Mouse (Mus musculus) kidney, postnatal 0 days (tissue): ENCODE measurements around the gene Sgms1. TPM values are rescaled to one million over a fixed set of nuclear protein-coding genes. Genes with fewer than 3 reads are reported as not detected.

ENCODE experiments used
- ATAC-seq: fragments of 200-750 bp; cut with Nextera tagmentation; replicated peaks from 2 replicates; pipeline ENCODE4 v1.8.0; 2017; ENCODE audit warnings: low read depth, moderate number of reproducible peaks, moderate TSS enrichment, moderate library complexity; ENCODE audit not compliant: low FRiP score
- DNase-seq: peaks from one replicate; pipeline ENCODE4 v3.0.0-alpha.2; 2016; ENCODE audit warnings: low spot score
- H3K27ac ChIP-seq: fragments of 300-500 bp; sonication (generic); 2 replicates; pipeline ENCODE4 v1.5.1; 2014; ENCODE audit warnings: mild to moderate bottlenecking
- H3K27me3 ChIP-seq: fragments of 300-500 bp; sonication (generic); 2 replicates; pipeline ENCODE4 v1.6.1; 2014; ENCODE audit warnings: low read length, mixed read lengths; ENCODE audit not compliant: insufficient read depth
- H3K36me3 ChIP-seq: fragments of 300-500 bp; sonication (generic); 2 replicates; pipeline ENCODE4 v1.6.1; 2014; ENCODE audit warnings: low read length, mixed read lengths; ENCODE audit not compliant: insufficient read depth
- H3K4me1 ChIP-seq: fragments of 300-500 bp; sonication (generic); replicated peaks from 2 replicates; pipeline ENCODE4 v1.6.1; 2014; ENCODE audit warnings: antibody characterized with exemption, low read length, mixed read lengths; ENCODE audit not compliant: insufficient read depth
- H3K4me2 ChIP-seq: fragments of 300-500 bp; sonication (generic); 2 replicates; pipeline ENCODE4 v1.6.1; 2014; ENCODE audit warnings: mild to moderate bottlenecking, low read length, moderate library complexity, mixed read lengths
- H3K4me3 ChIP-seq: fragments of 300-500 bp; sonication (generic); replicated peaks from 2 replicates; pipeline ENCODE4 v1.5.1; 2014; ENCODE audit warnings: low read depth, low read length
- H3K9ac ChIP-seq: fragments of 300-500 bp; sonication (generic); 2 replicates; pipeline ENCODE4 v1.6.1; 2014; ENCODE audit warnings: low read depth, low read length
- H3K9me3 ChIP-seq: fragments of 300-500 bp; sonication (generic); replicated peaks from 2 replicates; pipeline ENCODE4 v1.6.1; 2016; ENCODE audit warnings: low read length, inconsistent platforms, mixed read lengths
- CTCF ChIP-seq: IDR thresholded peaks from 2 replicates; pipeline ENCODE4 v1.5.1; 2016; ENCODE audit warnings: antibody characterized with exemption, low read depth, mild to moderate bottlenecking, moderate library complexity
- WGBS: fragments of 180-500 bp; shearing (Covaris S2); extraction: QIAGEN DNeasy Blood & Tissue Kit; methylation state at CpG from one replicate; pipeline ENCODE4 v1.1.7; 2014; 5-methylcytosine and 5-hydroxymethylcytosine counted together
- polyA plus RNA-seq: library from polyadenylated mRNA; unstranded; fragments of >200 nt; fragmentation: Nextera tagmentation; extraction: Ambion mirVana; gene quantifications from 2 replicates; pipeline ENCODE4 v1.2.1, GENCODE M21; 2015

Sgms1 gene
- polyA plus RNA-seq, 1 experiment from 2014 or later = 42.4 TPM

DNA sequence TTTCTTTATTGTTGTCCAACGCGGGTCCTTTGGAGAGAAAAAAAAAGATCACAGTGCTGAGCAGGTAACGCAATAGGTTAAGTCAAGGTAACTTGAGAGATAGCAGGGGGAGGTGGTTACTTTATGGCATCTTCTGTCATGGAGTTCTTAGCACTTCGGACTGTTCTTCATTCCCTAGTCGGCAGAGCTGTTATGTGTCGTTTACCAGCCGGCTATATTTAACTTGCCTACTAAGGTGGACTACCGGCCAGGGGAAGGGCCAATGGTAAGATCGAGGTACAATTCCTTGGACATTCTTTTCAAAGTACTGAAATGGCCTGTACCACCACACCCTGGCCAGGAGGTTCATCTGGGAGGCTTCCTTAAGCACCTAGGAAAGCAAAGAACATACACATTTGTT is 265.4 kb downstream of the Sgms1 start:
- ATAC-seq = no peak

GRCm38 (mm10) chr19:32123196-32123595 is 266.3 kb downstream of the Sgms1 start:
- no peak for ATAC-seq
- WGBS = 95% methylated on average over 5 of the region's 5 CpGs

More for the DNA sequence above, 265.4 kb downstream of the Sgms1 start:
- H3K27ac ChIP-seq = no peak overlapping the region
- peaks cover 17% of the 10 kb centered on the region; the same call in 1 of the 2 replicates for H3K36me3 ChIP-seq
- H3K4me2 ChIP-seq = no peak overlapping the region
- H3K27me3 ChIP-seq = no peaks in the 10 kb centered on the region
- no peaks in the 10 kb centered on the region for H3K9me3 ChIP-seq
- no peak for DNase-seq
- WGBS = 81% methylated on average over 9 of the region's 9 CpGs
- H3K4me3 ChIP-seq = no peak overlapping the region
- no peak for TF ChIP-seq CTCF
- no peaks in the 10 kb centered on the region for H3K4me1 ChIP-seq
- H3K9ac ChIP-seq = no peak overlapping the region

GRCm38 (mm10) chr19:32120798-32121197 is 268.7 kb downstream of the Sgms1 start:
- ATAC-seq = no peak

More at GRCm38 (mm10) chr19:32123196-32123595, 266.3 kb downstream of the Sgms1 start:
- Histone ChIP-seq H3K36me3 (0 out of 2 replicates have a peak, but pooled peaks cover 13% of the 10 kb centered on the region), H3K9ac (no peak overlapping the region), H3K27ac (no peak overlapping the region), H3K4me3 (no peak overlapping the region), H3K9me3 (no peaks in the 10 kb centered on the region), H3K27me3 (no peaks in the 10 kb centered on the region), H3K4me2 (no peak overlapping the region), H3K4me1 (no peaks in the 10 kb centered on the region)
- no peak for DNase-seq
- TF ChIP-seq CTCF = no peak

DNA sequence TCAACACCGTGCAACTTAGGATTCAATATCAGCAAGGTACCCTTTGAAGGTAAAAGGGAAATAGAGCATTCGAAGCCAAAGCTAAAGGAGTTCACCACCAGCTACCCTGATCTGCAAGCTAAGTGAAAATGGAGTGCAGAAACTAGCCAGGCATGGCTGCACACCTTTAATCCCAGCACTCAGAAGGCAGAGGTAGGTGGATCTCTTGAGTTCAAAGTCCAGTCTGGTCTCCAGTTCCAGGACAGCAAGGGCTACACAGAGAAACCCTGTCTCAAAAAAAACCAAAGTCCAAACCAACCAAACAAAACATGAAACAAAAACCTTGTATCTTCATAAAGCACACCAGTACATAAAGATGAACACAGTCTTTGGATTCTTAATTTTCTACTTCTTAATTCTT is 269.8 kb downstream of the Sgms1 start:
- no peaks in the 10 kb centered on the region for H3K27me3 ChIP-seq
- DNase-seq (no peak), ATAC-seq (peak; percentile 68)
- TF ChIP-seq CTCF = no peak
- H3K4me1 ChIP-seq = no peaks in the 10 kb centered on the region
- H3K36me3 ChIP-seq = 0 out of 2 replicates have a peak, but pooled peaks cover 10% of the 10 kb centered on the region
- no peak overlapping the region for H3K4me3 ChIP-seq
- 71% methylated on average over 2 of the region's 2 CpGs for WGBS
- H3K9ac ChIP-seq = no peak overlapping the region
- no peak overlapping the region for H3K27ac ChIP-seq
- no peaks in the 10 kb centered on the region for H3K9me3 ChIP-seq
- no peak overlapping the region for H3K4me2 ChIP-seq

More at GRCm38 (mm10) chr19:32120798-32121197, 268.7 kb downstream of the Sgms1 start:
- Histone ChIP-seq H3K4me2 (no peak overlapping the region), H3K27ac (no peak overlapping the region), H3K4me3 (no peak overlapping the region), H3K36me3 (0 out of 2 replicates have a peak, but pooled peaks cover 10% of the 10 kb centered on the region), H3K9ac (no peak overlapping the region), H3K9me3 (no peaks in the 10 kb centered on the region), H3K27me3 (no peaks in the 10 kb centered on the region), H3K4me1 (no peaks in the 10 kb centered on the region)
- DNase-seq = no peak
- WGBS = 43% methylated on average over 1 of the region's 1 CpGs
- TF ChIP-seq CTCF = no peak

GRCm38 (mm10) chr19:32118496-32118895 is 271.0 kb downstream of the Sgms1 start:
- H3K9ac ChIP-seq = no peak overlapping the region
- H3K36me3 ChIP-seq = 0 out of 2 replicates have a peak, but pooled peaks cover 6% of the 10 kb centered on the region
- H3K4me2 ChIP-seq = no peak overlapping the region
- no peaks in the 10 kb centered on the region for H3K27me3 ChIP-seq
- no peak overlapping the region for H3K27ac ChIP-seq
- H3K4me3 ChIP-seq = no peak overlapping the region
- H3K4me1 ChIP-seq = no peaks in the 10 kb centered on the region
- WGBS = 69% methylated on average over 3 of the region's 3 CpGs
- H3K9me3 ChIP-seq = no peaks in the 10 kb centered on the region
- DNase-seq = no peak
- no peak for ATAC-seq
- TF ChIP-seq CTCF = no peak

DNA sequence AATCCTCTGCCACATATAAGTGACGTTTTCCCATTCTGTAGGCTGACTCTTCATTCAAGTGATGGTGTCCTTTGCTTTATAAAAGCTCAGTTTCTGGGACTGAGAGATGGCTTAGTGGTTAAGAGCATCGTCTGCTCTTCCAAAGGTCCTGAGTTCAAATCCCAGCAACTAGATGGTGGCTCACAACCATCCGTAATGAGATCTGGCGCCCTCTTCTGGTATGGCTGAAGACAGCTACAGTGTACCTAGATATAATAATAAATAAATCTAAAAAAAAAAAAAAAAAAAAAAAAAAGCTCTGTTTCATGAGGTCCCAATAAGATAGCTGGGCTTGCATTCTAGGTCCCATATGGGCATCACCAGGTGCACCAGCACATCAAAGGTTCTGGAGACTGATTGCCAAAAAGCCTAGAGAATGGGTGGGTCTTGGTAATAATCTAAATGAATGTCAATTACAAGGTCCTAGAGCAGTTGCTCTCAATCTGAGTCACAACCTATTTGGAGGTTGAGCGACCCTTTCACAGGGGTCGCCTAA is 272.0 kb downstream of the Sgms1 start:
- H3K9ac ChIP-seq = no peak overlapping the region

More for the DNA sequence above, 272.0 kb downstream of the Sgms1 start:
- no peak for ATAC-seq
- no peak overlapping the region for H3K4me3 ChIP-seq
- H3K27me3 ChIP-seq = no peaks in the 10 kb centered on the region
- no peak overlapping the region for H3K27ac ChIP-seq
- peaks cover 2% of the 10 kb centered on the region; the same call in 1 of the 2 replicates for H3K4me1 ChIP-seq
- H3K9me3 ChIP-seq = no peaks in the 10 kb centered on the region
- DNase-seq = no peak
- 87% methylated on average over 6 of the region's 6 CpGs for WGBS
- H3K36me3 ChIP-seq = 0 out of 2 replicates have a peak, but pooled peaks cover 6% of the 10 kb centered on the region
- no peak overlapping the region for H3K4me2 ChIP-seq
- peak; percentile 45 for TF ChIP-seq CTCF
